Mouse (Mus musculus) CH12.LX (cell line): Measurements from ENCODE around the gene Clec1a. TPM values are rescaled to one million over a fixed set of nuclear protein-coding genes. Genes with fewer than 3 reads are reported as not detected.

ENCODE experiments used
- DNase-seq: peaks from one replicate; pipeline ENCODE4 v3.0.0-alpha.2; 2013; ENCODE audit errors: extremely low read depth
- H3K27ac ChIP-seq: 2 replicates; pipeline ENCODE4 v1.5.1; 2012; ENCODE audit warnings: low read depth, mild to moderate bottlenecking, control low read depth, moderate library complexity; ENCODE audit not compliant: insufficient read depth
- H3K27me3 ChIP-seq: replicated peaks from 2 replicates; pipeline ENCODE3; 2012; ENCODE audit warnings: inconsistent platforms
- H3K36me3 ChIP-seq, 2 experiments: replicated peaks in 1 of 2; 2 replicates each; pipeline versions ENCODE3 to v1.6.1; 2012; ENCODE audit warnings: inconsistent platforms in 1 of 2, low read length in 1 of 2, mild to moderate bottlenecking in 1 of 2, mixed read lengths in 1 of 2, moderate library complexity in 1 of 2; ENCODE audit not compliant: control insufficient read depth in 1 of 2, insufficient read depth in 1 of 2
- H3K4me1 ChIP-seq, 2 experiments: 2 replicates each; pipeline ENCODE4 v1.6.1; 2012; ENCODE audit warnings: inconsistent platforms in 1 of 2, moderate library complexity in 1 of 2; ENCODE audit not compliant: insufficient read depth in 2 of 2, control insufficient read depth in 1 of 2
- H3K4me2 ChIP-seq: 2 replicates; pipeline ENCODE4 v1.6.1; 2012; ENCODE audit warnings: low read depth, mild to moderate bottlenecking, control low read depth; ENCODE audit not compliant: poor library complexity, insufficient read depth, severe bottlenecking
- H3K4me3 ChIP-seq, 3 experiments: fragments of 150-350 bp in 1 of 3; sonication (generic) in 1 of 3; replicated peaks in 1 of 3; 2 replicates each; pipeline versions ENCODE3 to v1.5.1; 2011 to 2012; ENCODE audit warnings: low read depth in 2 of 3, low read length in 2 of 3, mild to moderate bottlenecking in 2 of 3, moderate library complexity in 2 of 3, control low read depth in 1 of 3, improper control_type of control experiment in 1 of 3, inconsistent platforms in 1 of 3, mixed read lengths in 1 of 3; ENCODE audit not compliant: poor library complexity in 1 of 3
- H3K79me2 ChIP-seq: replicated peaks from 2 replicates; pipeline ENCODE4 v1.6.1; 2012; ENCODE audit warnings: mild to moderate bottlenecking, moderate library complexity; ENCODE audit not compliant: control insufficient read depth, poor library complexity, insufficient read depth, severe bottlenecking; ENCODE audit errors: extremely low read depth
- H3K9ac ChIP-seq: 2 replicates; pipeline ENCODE4 v1.6.1; 2012; ENCODE audit warnings: low read depth, mild to moderate bottlenecking, control low read depth, moderate library complexity; ENCODE audit not compliant: insufficient read depth
- H3K9me3 ChIP-seq: replicated peaks from 2 replicates; pipeline ENCODE3; 2012; ENCODE audit warnings: low read length, inconsistent platforms, mixed read lengths
- CHD1 ChIP-seq: IDR thresholded peaks from 2 replicates; pipeline ENCODE4 v1.6.1; 2012; ENCODE audit warnings: low read depth, low read length, improper control_type of control experiment, inconsistent platforms
- ELF1 ChIP-seq: IDR thresholded peaks from 2 replicates; pipeline ENCODE4 v1.6.1; 2014; ENCODE audit warnings: low read depth, mild to moderate bottlenecking, inconsistent platforms, low read length, improper control_type of control experiment
- EP300 ChIP-seq: IDR thresholded peaks from 2 replicates; pipeline ENCODE4 v1.6.1; 2011; ENCODE audit warnings: low read length, improper control_type of control experiment
- HCFC1 ChIP-seq: IDR thresholded peaks from 2 replicates; pipeline ENCODE4 v1.6.1; 2012; ENCODE audit warnings: low read depth, mild to moderate bottlenecking, inconsistent platforms, low read length, improper control_type of control experiment
- KAT2A ChIP-seq: IDR thresholded peaks from 2 replicates; pipeline ENCODE4 v1.6.1; 2012; ENCODE audit warnings: low read length, improper control_type of control experiment, inconsistent platforms; ENCODE audit not compliant: insufficient replicate concordance
- MAX ChIP-seq: IDR thresholded peaks from 2 replicates; pipeline ENCODE4 v1.6.1; 2011; ENCODE audit warnings: low read length, improper control_type of control experiment
- MAZ ChIP-seq: IDR thresholded peaks from 2 replicates; pipeline ENCODE4 v1.6.1; 2012; ENCODE audit warnings: low read depth, mild to moderate bottlenecking, inconsistent platforms, low read length, improper control_type of control experiment, moderate library complexity
- POLR2A ChIP-seq: IDR thresholded peaks from 2 replicates; pipeline ENCODE4 v1.6.1; 2011; ENCODE audit warnings: low read depth, mild to moderate bottlenecking, improper control_type of control experiment, low read length
- POLR2AphosphoS2 ChIP-seq: IDR thresholded peaks from 2 replicates; pipeline ENCODE4 v1.6.1; 2011; ENCODE audit warnings: low read depth, low read length, improper control_type of control experiment
- RAD21 ChIP-seq: IDR thresholded peaks from 2 replicates; pipeline ENCODE4 v1.6.1; 2011; ENCODE audit warnings: low read depth, mild to moderate bottlenecking, low read length, improper control_type of control experiment, moderate library complexity
- SIN3A ChIP-seq: IDR thresholded peaks from 2 replicates; pipeline ENCODE4 v1.6.1; 2012; ENCODE audit warnings: low read length, improper control_type of control experiment, inconsistent platforms
- SMC3 ChIP-seq: IDR thresholded peaks from 2 replicates; pipeline ENCODE4 v1.6.1; 2011; ENCODE audit warnings: low read depth, low read length, improper control_type of control experiment
- UBTF ChIP-seq: IDR thresholded peaks from 2 replicates; pipeline ENCODE4 v1.6.1; 2012; ENCODE audit warnings: low read depth, mild to moderate bottlenecking, inconsistent platforms, low read length, improper control_type of control experiment, moderate library complexity
- USF1 ChIP-seq: IDR thresholded peaks from 2 replicates; pipeline ENCODE4 v1.6.1; 2014; ENCODE audit warnings: low read depth, mild to moderate bottlenecking, inconsistent platforms, low read length, improper control_type of control experiment
- USF2 ChIP-seq: conservative IDR thresholded peaks from 2 replicates; pipeline ENCODE4 v1.6.1; 2011; ENCODE audit warnings: low read depth, low read length, improper control_type of control experiment
- ZC3H11A ChIP-seq: IDR thresholded peaks from 2 replicates; pipeline ENCODE4 v1.6.1; 2012; ENCODE audit warnings: low read depth, mild to moderate bottlenecking, inconsistent platforms, low read length, improper control_type of control experiment
- ZNF384 ChIP-seq: IDR thresholded peaks from 2 replicates; pipeline ENCODE4 v1.6.1; 2012; ENCODE audit warnings: low read depth, low read length, improper control_type of control experiment, inconsistent platforms
- dilution Hi-C: fragments of 300-500 bp; cut with MboI; formaldehyde crosslinking; loops from 2 replicates; pipeline ENCODE4 v1.14.3; 2020; ENCODE audit warnings: low sequenced_read_pairs; ENCODE audit not compliant: extremely low pct_unique_long_range_greater_than_20kb, extremely low pct_ligation_motif_present
- in situ Hi-C: fragments of 300-500 bp; cut with MboI; formaldehyde crosslinking; loops from 3 replicates; pipeline ENCODE4 v1.14.3; 2019; ENCODE audit warnings: low sequenced_read_pairs, low pct_ligation_motif_present, low pct_unique_long_range_greater_than_20kb, mixed read lengths
- polyA plus RNA-seq: library from polyadenylated mRNA; unstranded; fragments of >175 nt; gene quantifications from 2 replicates; pipeline ENCODE4 v1.2.1, GENCODE M21; 2012; ENCODE audit warnings: low read depth; ENCODE audit not compliant: insufficient read length
- total RNA-seq, 2 experiments: library from RNA; depleted of rRNA; stranded (reverse); fragments of 300-350 nt in 1 of 2; fragments of >200 nt in 1 of 2; gene quantifications; 2 replicates each; pipeline ENCODE4 v1.2.3; 2012 to 2014

Clec1a gene
- total and polyA plus RNA-seq, 3 experiments, result not detected

DNA sequence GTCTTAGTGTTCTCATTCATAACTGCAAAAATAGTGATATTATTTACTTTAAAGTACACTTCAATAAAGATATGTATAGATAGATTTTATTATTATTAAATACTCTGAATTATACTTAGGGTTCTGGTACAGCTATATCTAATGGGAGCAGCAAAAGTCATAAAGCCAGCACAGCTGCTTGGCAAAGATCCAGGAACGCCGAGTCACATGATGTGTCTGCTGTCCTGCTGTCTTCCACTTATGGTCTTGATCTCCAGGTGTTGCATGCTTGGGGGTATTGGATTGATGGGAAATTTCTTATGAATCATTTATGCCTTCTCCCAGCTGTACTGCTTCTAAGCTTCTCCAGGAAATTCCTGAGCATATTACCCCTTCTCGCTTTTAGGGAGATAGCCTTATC lies 68.3 kb downstream of the Clec1a start:
- Histone ChIP-seq H3K27ac (no peak overlapping the region), H3K27me3 (no peaks in the 10 kb centered on the region), H3K36me3 (no peaks in the 10 kb centered on the region), H3K9ac (no peak overlapping the region), H3K4me2 (no peak overlapping the region), H3K4me3 (no peak overlapping the region), H3K4me1 (no peaks in the 10 kb centered on the region), H3K79me2 (no peaks in the 10 kb centered on the region), H3K9me3 (no peaks in the 10 kb centered on the region)
- in situ Hi-C loops, result loop anchor here (10.0 kb wide), 1 partner anchor 131 kb away; the partner anchor contains the start of gene Tmem52b
- DNase-seq, result no peak
- TF ChIP-seq CHD1, result no peak
- no peak for TF ChIP-seq POLR2A
- no peak for TF ChIP-seq MAX
- no peak for TF ChIP-seq ZC3H11A
- no peak for TF ChIP-seq USF2
- no peak for TF ChIP-seq UBTF
- no peak for TF ChIP-seq ZNF384
- TF ChIP-seq RAD21, result no peak
- dilution Hi-C loops, result no loop called here

DNA sequence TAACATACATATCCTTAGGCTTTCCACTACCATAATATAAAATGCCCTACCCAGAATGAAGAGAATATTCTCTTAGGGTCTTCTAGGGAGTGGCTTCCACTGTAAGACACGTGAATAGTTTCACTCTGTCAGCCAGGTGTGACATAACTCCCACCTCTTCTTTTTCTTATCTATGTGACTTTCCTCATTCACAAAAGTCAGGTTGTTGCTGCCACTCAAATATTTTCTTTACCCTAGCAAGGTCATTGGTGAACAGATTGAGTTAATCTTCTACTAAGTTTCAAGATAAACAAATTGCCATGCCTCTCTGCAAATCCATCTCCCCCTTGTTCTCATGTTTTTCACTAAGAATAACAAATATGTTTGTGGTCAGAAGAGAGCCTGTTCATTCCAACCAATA lies 70.1 kb downstream of the Clec1a start:
- no peaks in the 10 kb centered on the region for H3K9me3 ChIP-seq
- H3K27me3 ChIP-seq, result no peaks in the 10 kb centered on the region
- H3K36me3 ChIP-seq, result no peaks in the 10 kb centered on the region
- no peak for DNase-seq
- dilution Hi-C loops, result no loop called here
- TF ChIP-seq POLR2AphosphoS2, result no peak
- no peak for TF ChIP-seq SIN3A
- no peak for TF ChIP-seq SMC3
- no peak for TF ChIP-seq MAZ
- no peak for TF ChIP-seq RAD21
- TF ChIP-seq ZNF384, result no peak
- TF ChIP-seq ELF1, result no peak
- TF ChIP-seq ZC3H11A, result no peak
- no peak for TF ChIP-seq USF1
- no peak for TF ChIP-seq EP300
- TF ChIP-seq HCFC1, result no peak
- no peak for TF ChIP-seq KAT2A
- TF ChIP-seq, all 38 proteins: peak for 0
- Histone ChIP-seq H3K4me2 (no peak overlapping the region), H3K4me3 (no peak overlapping the region), H3K4me1 (no peaks in the 10 kb centered on the region), H3K9ac (no peak overlapping the region), H3K79me2 (no peaks in the 10 kb centered on the region), H3K27ac (no peak overlapping the region)
- in situ Hi-C loops, result loop anchor here (10.0 kb wide), 1 partner anchor 133 kb away; the partner anchor contains the start of gene Tmem52b
